Mouse (Mus musculus) right cerebral cortex, adult 18-20 months (tissue): ENCODE data around the gene Fsd1l.
"Not testable (repeated sequence)": the region's sequence is repeated elsewhere in the genome, so short reads cannot be mapped to it uniquely, and the experiment has no call there.

Experiments
- DNase-seq: peaks from one replicate; pipeline ENCODE4 v3.0.0; 2022; ENCODE audit warnings: mixed read lengths

The Fsd1l gene

GRCm38 (mm10) chr4:53630963-53631315 lies 332 bp upstream of the Fsd1l start:
- no peak for DNase-seq

DNA sequence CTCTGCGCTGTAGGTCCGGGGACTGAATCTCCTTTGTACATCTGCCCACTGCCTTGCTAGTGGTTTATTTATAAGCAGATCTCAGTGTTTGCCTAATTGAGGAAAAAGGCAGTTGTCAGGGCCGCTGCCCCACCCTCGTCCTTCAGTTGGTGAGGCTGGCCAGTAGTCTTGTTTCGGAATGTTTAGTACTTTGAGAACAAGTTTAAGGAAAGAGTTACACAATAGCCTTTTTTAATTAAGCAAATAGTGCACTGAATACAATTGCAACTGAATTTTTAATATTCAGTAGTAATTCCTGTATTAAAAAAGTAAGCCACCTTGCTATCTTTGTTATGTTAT lies 709 bp downstream of the Fsd1l start:
- DNase-seq: no peak

GRCm38 (mm10) chr4:53635336-53635735 lies 4.1 kb downstream of the Fsd1l start:
- no peak for DNase-seq

GRCm38 (mm10) chr4:53637269-53637909 lies 6.1 kb downstream of the Fsd1l start:
- DNase-seq: no peak

DNA sequence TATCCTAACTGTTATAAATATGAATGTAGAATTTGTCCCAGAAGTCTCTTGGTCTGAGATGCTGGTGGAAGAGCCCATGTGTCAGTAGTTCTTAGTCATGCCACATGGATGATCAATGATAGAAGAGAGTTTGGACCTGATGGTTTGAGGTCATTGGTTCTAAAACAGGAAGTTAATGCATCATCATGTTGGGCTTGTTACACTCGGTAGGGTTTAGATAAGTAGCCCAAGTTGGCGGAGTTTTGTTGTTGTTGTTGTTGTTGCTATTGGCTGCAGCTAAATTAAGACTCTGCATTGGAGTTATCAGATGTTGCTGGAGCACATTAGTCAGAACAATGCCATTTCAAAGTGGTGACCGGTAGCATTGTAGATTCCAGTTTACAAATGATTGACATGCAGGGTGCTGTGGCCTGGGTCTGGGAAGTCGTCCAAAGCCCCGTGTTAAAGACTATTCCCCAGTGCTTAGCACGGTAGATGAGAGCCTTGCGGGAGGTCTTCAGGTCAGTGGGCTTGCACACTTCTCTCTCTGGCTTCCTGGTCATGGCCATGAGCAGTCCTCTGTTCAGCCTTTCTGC lies 7.4 kb downstream of the Fsd1l start:
- DNase-seq: no peak

DNA sequence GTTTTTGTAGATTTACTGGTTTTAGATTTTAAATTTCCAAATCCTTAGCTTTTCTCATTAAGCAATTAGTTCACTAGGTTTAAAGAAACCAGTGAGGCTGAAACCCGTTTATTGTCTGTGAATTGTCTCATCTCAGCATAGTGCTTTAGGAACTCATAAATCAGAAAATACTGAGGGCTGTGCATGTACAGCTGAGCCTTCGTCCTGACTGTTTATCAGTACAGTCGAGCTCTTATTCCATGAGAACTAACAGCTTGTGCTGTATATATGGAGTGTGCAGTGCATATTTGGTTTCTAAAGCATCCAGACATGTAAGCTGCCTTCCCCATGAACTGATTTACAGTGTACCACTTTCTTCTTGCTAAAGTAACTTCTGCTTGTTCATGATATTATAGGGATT lies 26.8 kb downstream of the Fsd1l start:
- DNase-seq: no peak

GRCm38 (mm10) chr4:53660711-53661110 lies 29.4 kb downstream of the Fsd1l start:
- DNase-seq: no peak

GRCm38 (mm10) chr4:53682092-53682491 lies 50.8 kb downstream of the Fsd1l start:
- DNase-seq: no peak

DNA sequence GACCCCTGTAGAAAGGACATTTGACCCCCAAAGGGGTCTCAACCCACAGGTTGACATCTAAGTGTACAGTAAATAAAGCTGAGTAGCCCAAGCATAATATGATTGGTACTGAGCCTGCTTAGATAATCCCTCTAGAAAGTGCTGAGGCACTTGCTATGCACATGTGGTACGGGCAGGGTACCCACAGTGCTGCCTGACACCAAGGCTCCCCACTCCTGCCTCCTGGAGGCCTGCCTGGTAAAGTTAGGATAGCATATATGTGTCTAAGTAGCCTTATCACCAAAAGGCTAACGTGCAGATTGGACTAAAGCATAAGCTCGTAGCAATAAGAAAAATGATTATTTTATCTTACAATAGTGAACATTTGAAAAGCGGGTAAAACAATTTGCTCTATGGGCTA lies 57.7 kb downstream of the Fsd1l start:
- no peak for DNase-seq

DNA sequence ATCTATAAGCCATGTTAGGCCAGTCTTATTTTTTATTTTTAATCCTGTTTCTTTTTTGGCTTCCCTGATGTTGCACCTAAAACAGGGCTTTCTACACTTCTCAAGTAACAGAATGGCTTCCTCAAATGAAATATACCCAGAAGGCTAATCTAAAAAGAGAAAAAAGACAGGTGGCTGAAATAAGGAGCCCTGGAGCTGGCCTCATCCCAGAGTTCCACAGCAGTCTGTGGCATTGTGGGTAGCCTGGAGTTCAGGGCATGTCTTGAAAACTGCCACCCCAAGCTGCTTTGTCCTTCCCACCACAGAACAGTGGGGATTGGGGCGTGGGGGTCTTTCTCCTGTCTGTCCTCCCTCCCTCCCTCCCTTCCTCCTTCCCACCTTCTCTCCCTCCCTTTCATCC lies 60.1 kb downstream of the Fsd1l start:
- no peak for DNase-seq

GRCm38 (mm10) chr4:53709166-53709565 lies 77.9 kb downstream of the Fsd1l start:
- not testable (repeated sequence) for DNase-seq

DNA sequence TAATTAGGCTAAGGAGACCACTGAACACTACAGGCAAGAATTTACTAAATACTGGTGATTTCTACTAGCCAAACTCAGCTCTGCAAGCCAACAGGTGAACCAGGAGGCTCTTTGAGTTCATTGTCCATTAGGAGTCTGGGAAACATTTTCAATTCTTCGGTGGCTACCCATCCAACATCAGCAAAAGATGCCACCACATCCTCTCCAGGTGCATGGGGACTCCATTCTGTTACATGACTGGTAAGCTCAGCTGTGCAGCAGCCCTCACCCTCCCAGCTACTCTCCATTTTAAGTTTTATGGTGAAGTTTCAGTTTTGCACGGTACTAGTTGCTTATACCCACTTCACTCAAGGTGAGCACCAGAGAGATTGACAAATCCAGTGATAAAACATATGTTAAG lies 78.8 kb downstream of the Fsd1l start:
- no peak for DNase-seq

DNA sequence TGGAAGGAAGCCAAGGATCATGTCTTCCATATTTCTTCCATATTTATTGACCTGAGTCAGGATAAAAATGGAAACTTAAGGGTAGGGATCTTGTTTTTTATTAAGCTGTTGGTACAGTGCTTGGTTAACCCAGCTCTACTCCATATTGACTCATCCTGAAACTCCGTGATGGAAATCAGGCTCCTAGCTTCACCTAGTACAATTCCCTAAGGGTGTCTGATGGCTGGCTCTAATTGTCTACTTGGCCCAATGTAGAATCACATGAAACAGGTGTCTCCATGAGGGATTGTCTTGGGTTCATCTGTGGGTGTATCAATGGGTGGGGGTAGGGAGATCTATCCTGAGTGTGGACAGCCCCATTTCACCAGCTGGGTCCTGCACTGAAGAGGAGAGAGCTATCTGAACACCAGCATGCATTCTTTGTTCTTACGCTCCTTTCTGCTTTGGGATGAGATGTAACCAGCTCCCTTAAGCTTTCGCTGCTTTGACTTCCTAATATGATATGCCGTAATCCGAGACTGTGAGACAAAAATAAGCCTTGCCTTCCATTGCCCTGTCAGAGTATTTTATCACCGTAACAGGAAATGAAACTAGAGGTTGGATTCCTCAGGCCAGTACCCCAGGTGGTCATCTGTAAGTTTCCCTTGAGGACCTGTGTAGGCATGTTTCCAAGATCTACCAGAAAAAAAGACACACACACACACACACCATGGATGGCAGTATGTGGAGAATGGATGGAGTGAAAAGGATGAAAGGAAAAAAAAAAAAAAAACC lies 79.5 kb downstream of the Fsd1l start:
- DNase-seq: no peak

GRCm38 (mm10) chr4:53713704-53714050 lies 82.4 kb downstream of the Fsd1l start, which contains the start of gene Fktn:
TSS of gene Fktn (plus strand) at chr4:53713998.
- DNase-seq: no peak

GRCm38 (mm10) chr4:53714051-53714814 lies 83.0 kb downstream of the Fsd1l start:
- DNase-seq: peak; percentile 92

DNA sequence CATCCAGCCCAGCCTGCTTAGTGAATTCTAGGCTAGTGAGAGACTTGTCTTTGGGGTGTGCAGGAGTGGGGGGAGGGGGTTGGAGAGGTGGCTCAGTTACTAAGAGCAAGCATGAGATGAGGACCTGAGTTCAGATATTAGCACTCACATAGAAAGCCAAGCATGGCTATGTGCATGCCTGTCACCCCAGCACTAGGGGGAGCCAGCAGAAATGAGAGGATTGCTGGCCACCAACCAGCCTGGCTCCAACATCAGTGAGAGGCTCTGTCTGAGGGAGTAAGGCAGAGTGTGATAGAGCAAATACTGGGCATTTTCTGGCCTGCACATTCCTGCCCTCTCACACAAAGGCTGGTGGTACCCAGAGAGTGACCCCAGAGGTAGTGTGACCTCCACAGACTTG lies 84.7 kb downstream of the Fsd1l start:
- no peak for DNase-seq

GRCm38 (mm10) chr4:53717546-53717945 lies 86.3 kb downstream of the Fsd1l start:
- DNase-seq: no peak

GRCm38 (mm10) chr4:53718261-53718660 lies 87.0 kb downstream of the Fsd1l start:
- DNase-seq: no peak

DNA sequence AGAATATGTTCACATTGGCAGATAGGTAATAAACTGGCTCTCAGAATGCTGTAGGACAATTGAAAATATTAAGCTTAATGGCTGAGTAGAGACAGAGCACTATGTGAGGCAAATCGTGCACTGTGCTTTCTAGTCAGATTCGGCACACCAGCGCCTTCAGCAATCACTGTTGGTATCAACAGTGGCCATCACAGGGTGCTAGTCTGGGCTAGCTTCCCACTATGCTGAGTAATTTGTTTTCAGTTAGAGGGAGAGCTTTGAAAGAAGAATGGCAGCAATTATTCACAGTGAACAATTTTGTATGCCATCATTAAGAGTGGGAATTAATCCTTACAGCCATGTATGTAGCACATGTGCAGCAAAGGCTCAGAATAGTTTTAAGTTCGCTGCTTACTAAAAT lies 91.2 kb downstream of the Fsd1l start:
- DNase-seq: peak; percentile 12

- not testable (repeated sequence) for DNase-seq
These were observed 94.8 kb downstream of the Fsd1l start for GRCm38 (mm10) chr4:53726100-53726499.

GRCm38 (mm10) chr4:53728121-53728520 lies 96.8 kb downstream of the Fsd1l start:
- DNase-seq: no peak

DNA sequence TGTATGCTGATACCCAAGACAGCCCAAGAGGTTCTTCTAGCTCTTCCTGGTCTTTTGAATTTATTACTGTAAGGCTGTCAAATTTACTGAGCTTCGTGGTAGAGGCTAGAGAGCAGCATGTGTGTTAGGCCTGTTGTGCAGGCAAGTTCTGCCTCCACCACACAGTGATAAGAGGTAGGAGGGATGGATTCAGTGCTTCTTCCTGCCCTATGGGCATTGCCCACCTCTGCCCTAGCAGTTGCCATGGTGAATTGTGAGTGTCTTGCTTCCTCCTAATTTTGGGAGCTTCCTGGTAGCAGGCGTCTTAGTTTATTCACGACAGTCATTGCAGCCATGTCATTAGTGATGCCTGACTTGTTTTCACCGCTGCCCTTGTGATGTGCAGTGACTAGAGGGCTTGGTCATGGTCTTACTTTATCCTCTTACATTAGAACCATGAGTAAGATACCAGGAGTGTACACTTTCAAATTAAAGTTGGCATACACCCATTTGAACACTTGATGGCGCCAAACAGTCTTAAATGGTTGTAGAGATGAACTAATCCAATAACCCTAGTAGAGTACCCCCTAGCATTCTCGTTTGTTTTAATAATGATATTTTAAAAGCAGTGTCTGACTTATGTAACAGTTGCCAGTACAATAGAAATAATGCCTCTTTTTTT lies 107.8 kb downstream of the Fsd1l start:
- DNase-seq: peak; percentile 52

DNA sequence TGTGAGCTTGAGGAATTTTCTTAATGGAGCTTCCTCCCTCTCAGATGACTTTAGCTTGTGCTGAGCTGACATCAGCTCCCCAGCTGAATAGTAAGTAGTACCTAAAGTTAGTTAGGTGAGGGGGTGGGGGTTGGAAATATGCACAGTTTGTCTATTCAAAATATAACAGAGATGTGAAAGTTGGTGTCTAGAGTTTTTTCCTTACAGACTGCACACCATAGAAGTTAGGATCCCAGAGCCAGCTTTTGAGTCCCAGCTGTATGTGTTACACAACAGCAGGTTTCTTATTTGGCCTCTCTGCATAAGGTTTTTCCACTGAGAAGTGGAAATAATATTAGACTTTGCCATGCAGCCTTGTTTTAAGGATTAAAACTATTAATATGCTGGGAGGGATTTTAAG lies 118.6 kb downstream of the Fsd1l start:
- DNase-seq: peak; percentile 39
